Mouse (Mus musculus) ES-Bruce4 (cell line): Measurements from ENCODE around the gene Dok5.

Experiments used
- CTCF ChIP-seq: IDR thresholded peaks from one replicate; pipeline ENCODE4 v1.8.1; 2011; ENCODE audit warnings: low read depth, low read length
- EP300 ChIP-seq: IDR thresholded peaks from 2 replicates; pipeline ENCODE4 v1.6.1; 2011; ENCODE audit warnings: low read depth, low read length; ENCODE audit not compliant: insufficient read depth

DNA sequence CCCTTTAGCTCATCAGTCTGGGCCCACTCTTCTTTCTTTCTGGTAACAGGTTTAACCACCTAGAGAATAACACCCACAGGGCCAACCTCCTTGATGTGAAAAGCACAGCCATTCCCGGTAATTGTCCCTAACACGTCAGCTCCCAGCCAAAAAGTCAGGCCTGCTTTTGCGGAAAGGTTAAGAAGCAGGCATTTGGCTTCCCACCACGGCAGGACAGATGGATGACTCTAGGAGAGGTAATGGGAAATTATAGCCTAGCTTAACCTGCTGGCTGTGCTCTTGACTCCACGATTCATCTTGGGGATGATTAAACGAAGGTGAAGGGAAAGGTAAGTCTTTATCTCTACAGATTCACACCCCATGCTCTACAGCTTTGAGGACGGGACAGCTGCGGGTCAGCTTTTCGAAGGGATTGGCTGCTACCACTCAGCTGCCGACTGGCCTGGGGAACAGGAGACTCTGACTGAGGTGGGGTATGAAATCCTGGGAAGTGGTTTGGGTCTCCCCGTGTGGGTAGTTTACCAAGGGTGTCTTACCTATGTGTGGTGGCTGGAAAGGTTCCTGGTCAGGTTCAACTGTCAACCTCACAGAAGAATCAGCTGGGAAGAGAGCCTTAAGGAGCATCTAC, 18.8 kb upstream of the Dok5 start:
- TF ChIP-seq EP300 (no peak), CTCF (no peak)
